Mouse (Mus musculus) myocyte (in vitro differentiated cells): ENCODE results near the gene C1qc.

Experiments
- MAX ChIP-seq: IDR thresholded peaks from one replicate; pipeline ENCODE4 v1.6.1; 2011; ENCODE audit warnings: low read depth, mild to moderate bottlenecking, control low read depth
- MYOD1 ChIP-seq, 3 experiments: IDR thresholded peaks; one replicate each; pipeline ENCODE4 v1.6.1; 2011; ENCODE audit warnings: control low read depth in 2 of 3, low read depth in 2 of 3, mild to moderate bottlenecking in 2 of 3, moderate library complexity in 1 of 3; ENCODE audit not compliant: insufficient read length in 2 of 3, control insufficient read depth in 1 of 3
- MYOG ChIP-seq, 3 experiments: IDR thresholded peaks; one replicate each; pipeline ENCODE4 v1.6.1; 2011; ENCODE audit warnings: control low read depth in 2 of 3, low read depth in 2 of 3, mild to moderate bottlenecking in 2 of 3; ENCODE audit not compliant: insufficient read length in 2 of 3, control insufficient read depth in 1 of 3, insufficient read depth in 1 of 3
- POLR2A ChIP-seq: IDR thresholded peaks from one replicate; pipeline ENCODE4 v1.6.1; 2011; ENCODE audit warnings: low read depth, mild to moderate bottlenecking, control low read depth, moderate library complexity; ENCODE audit not compliant: insufficient read length
- POLR2AphosphoS2 ChIP-seq: IDR thresholded peaks from one replicate; pipeline ENCODE4 v1.6.1; 2011; ENCODE audit warnings: low read depth, control low read depth; ENCODE audit not compliant: insufficient read length
- USF1 ChIP-seq: IDR thresholded peaks from one replicate; pipeline ENCODE4 v1.6.1; 2011; ENCODE audit warnings: low read depth, mild to moderate bottlenecking, control low read depth, moderate library complexity

- TF ChIP-seq POLR2A: no peak
- no peak for TF ChIP-seq USF1
- TF ChIP-seq MAX: no peak
- TF ChIP-seq MYOD1 (IDR thresholded peaks at IDR 0.05; ENCODE audit: control insufficient read depth in 1 of 3, insufficient read length in 2 of 3, low read depth in 2 of 3): no peak
- no peak for TF ChIP-seq POLR2AphosphoS2
- TF ChIP-seq MYOG (IDR thresholded peaks at IDR 0.05; ENCODE audit: control insufficient read depth in 1 of 3, insufficient read depth in 1 of 3, insufficient read length in 2 of 3, low read depth in 2 of 3): no peak
Observed at GRCm38 (mm10) chr4:136878601-136879000, 14.3 kb downstream of the C1qc start.
